Mouse (Mus musculus) spleen, postnatal 10 days (tissue): ENCODE data around the gene Ddc.

Experiments
- DNase-seq, 2 experiments: peaks; one replicate each; pipeline ENCODE4 v3.0.0; 2021 to 2022; ENCODE audit warnings: low spot score in 2 of 2

Gene Ddc

GRCm38 (mm10) chr11:11897645-11898357, at the start of gene Ddc:
TSS of gene Ddc (minus strand) at chr11:11898144.
- no peak for DNase-seq

GRCm38 (mm10) chr11:11945766-11946165, 47.8 kb upstream of the Ddc start:
- no peak for DNase-seq

- DNase-seq = no peak
These were observed 46.9 kb upstream of the Ddc start for GRCm38 (mm10) chr11:11944814-11945213.

- DNase-seq = no peak
These were observed 46.1 kb upstream of the Ddc start for GRCm38 (mm10) chr11:11944082-11944349.

GRCm38 (mm10) chr11:11943240-11944081, 45.5 kb upstream of the Ddc start:
- DNase-seq = no peak

GRCm38 (mm10) chr11:11942320-11943217, 44.6 kb upstream of the Ddc start:
- DNase-seq = no peak

GRCm38 (mm10) chr11:11940833-11941681, 43.1 kb upstream of the Ddc start:
- DNase-seq = no peak

- no peak for DNase-seq
These were observed 41.7 kb upstream of the Ddc start for GRCm38 (mm10) chr11:11939611-11940010.

GRCm38 (mm10) chr11:11938591-11938990, 40.6 kb upstream of the Ddc start:
- no peak for DNase-seq

GRCm38 (mm10) chr11:11937340-11938030, 39.5 kb upstream of the Ddc start:
- no peak for DNase-seq

GRCm38 (mm10) chr11:11934808-11935207, 36.9 kb upstream of the Ddc start:
- DNase-seq = no peak

- DNase-seq = no peak
These were observed 34.3 kb upstream of the Ddc start for GRCm38 (mm10) chr11:11932102-11932789.

GRCm38 (mm10) chr11:11931688-11932087, 33.7 kb upstream of the Ddc start:
- DNase-seq = no peak

GRCm38 (mm10) chr11:11930527-11930926, 32.6 kb upstream of the Ddc start:
- DNase-seq = no peak

- DNase-seq = no peak
These were observed 31.1 kb upstream of the Ddc start for GRCm38 (mm10) chr11:11929059-11929458.

GRCm38 (mm10) chr11:11928586-11928985, 30.6 kb upstream of the Ddc start:
- DNase-seq = no peak

- DNase-seq = no peak
These were observed 26.0 kb upstream of the Ddc start for GRCm38 (mm10) chr11:11923900-11924299.

- no peak for DNase-seq
These were observed 25.4 kb upstream of the Ddc start for GRCm38 (mm10) chr11:11923345-11923744.

- DNase-seq = no peak
These were observed 24.2 kb upstream of the Ddc start for GRCm38 (mm10) chr11:11922106-11922505.
